Mouse (Mus musculus): ENCODE measurements at regions not wholly inside any gene's neighbourhood (a gene's known extent, or its start where the extent isn't known, plus 50 kb on each side); places are given as distances from the start of the nearest gene placed in this dataset.
A peak's percentile ranks its signal among the peaks of the same experiment; 100 is the strongest.

GRCm38 (mm10) chr10:113034356-113034755 lies 105.6 kb upstream of the Atxn7l3b start:
- no peak for ATAC-seq (ENCODE audit: low read depth)
- no peak overlapping the region for H3K4me2 ChIP-seq (ENCODE audit: low read depth, low read length)
- H3K4me1 ChIP-seq (ENCODE audit: control insufficient read depth, insufficient read depth, low read length), result no peaks in the 10 kb centered on the region
- WGBS, result 27% methylated on average over 3 of the region's 3 CpGs
- H3K9me3 ChIP-seq (ENCODE audit: control insufficient read depth, low read length), result no peaks in the 10 kb centered on the region
- no peak overlapping the region for H3K4me3 ChIP-seq (ENCODE audit: low read depth, low read length)
- H3K9ac ChIP-seq (replicated peaks; ENCODE audit: low read depth, low read length), result no peak overlapping the region
- H3K36me3 ChIP-seq (ENCODE audit: control insufficient read depth, insufficient read depth, low read length), result no peaks in the 10 kb centered on the region
- H3K27me3 ChIP-seq (ENCODE audit: control insufficient read depth, insufficient read depth, low read length), result no peaks in the 10 kb centered on the region
- no peak overlapping the region for H3K27ac ChIP-seq (ENCODE audit: low read depth, low read length)

- no peak overlapping the region for H3K9ac ChIP-seq (replicated peaks; ENCODE audit: low read depth, low read length)
- no peaks in the 10 kb centered on the region for H3K9me3 ChIP-seq (ENCODE audit: control insufficient read depth, low read length)
- no peaks in the 10 kb centered on the region for H3K36me3 ChIP-seq (ENCODE audit: control insufficient read depth, insufficient read depth, low read length)
- H3K27ac ChIP-seq (ENCODE audit: low read depth, low read length), result no peak overlapping the region
- no peak overlapping the region for H3K4me3 ChIP-seq (ENCODE audit: low read depth, low read length)
- no peak for ATAC-seq (ENCODE audit: low read depth)
- H3K4me1 ChIP-seq (ENCODE audit: control insufficient read depth, insufficient read depth, low read length), result no peaks in the 10 kb centered on the region
- WGBS, result 92% methylated on average over 4 of the region's 4 CpGs
- no peaks in the 10 kb centered on the region for H3K27me3 ChIP-seq (ENCODE audit: control insufficient read depth, insufficient read depth, low read length)
- H3K4me2 ChIP-seq (ENCODE audit: low read depth, low read length), result no peak overlapping the region
Measured at GRCm38 (mm10) chr10:113032870-113033269, 104.1 kb upstream of the Atxn7l3b start.

GRCm38 (mm10) chr10:113027300-113027699 lies 98.5 kb upstream of the Atxn7l3b start:
- Histone ChIP-seq H3K36me3 (ENCODE audit: control insufficient read depth, insufficient read depth, low read length) (no peaks in the 10 kb centered on the region), H3K9ac (replicated peaks; ENCODE audit: low read depth, low read length) (no peak overlapping the region), H3K4me1 (ENCODE audit: control insufficient read depth, insufficient read depth, low read length) (no peaks in the 10 kb centered on the region), H3K27me3 (ENCODE audit: control insufficient read depth, insufficient read depth, low read length) (no peaks in the 10 kb centered on the region), H3K4me2 (ENCODE audit: low read depth, low read length) (no peak overlapping the region), H3K27ac (ENCODE audit: low read depth, low read length) (no peak overlapping the region), H3K4me3 (ENCODE audit: low read depth, low read length) (no peak overlapping the region), H3K9me3 (ENCODE audit: control insufficient read depth, low read length) (no peaks in the 10 kb centered on the region)
- 12% methylated on average over 5 of the region's 5 CpGs for WGBS
- ATAC-seq (ENCODE audit: low read depth), result no peak

- 48% methylated on average over 1 of the region's 1 CpGs for WGBS
- Histone ChIP-seq H3K4me1 (ENCODE audit: control insufficient read depth, insufficient read depth, low read length) (no peaks in the 10 kb centered on the region), H3K9me3 (ENCODE audit: control insufficient read depth, low read length) (no peaks in the 10 kb centered on the region), H3K4me2 (ENCODE audit: low read depth, low read length) (no peak overlapping the region), H3K27ac (ENCODE audit: low read depth, low read length) (no peak overlapping the region), H3K27me3 (ENCODE audit: control insufficient read depth, insufficient read depth, low read length) (no peaks in the 10 kb centered on the region), H3K36me3 (ENCODE audit: control insufficient read depth, insufficient read depth, low read length) (no peaks in the 10 kb centered on the region), H3K9ac (replicated peaks; ENCODE audit: low read depth, low read length) (no peak overlapping the region), H3K4me3 (ENCODE audit: low read depth, low read length) (no peak overlapping the region)
- ATAC-seq (ENCODE audit: low read depth), result peak; percentile 87
Measured at GRCm38 (mm10) chr10:113024633-113025032, 95.8 kb upstream of the Atxn7l3b start.

- Histone ChIP-seq H3K27me3 (ENCODE audit: control insufficient read depth, insufficient read depth, low read length) (no peaks in the 10 kb centered on the region), H3K4me1 (ENCODE audit: control insufficient read depth, insufficient read depth, low read length) (no peaks in the 10 kb centered on the region), H3K36me3 (ENCODE audit: control insufficient read depth, insufficient read depth, low read length) (no peaks in the 10 kb centered on the region), H3K9me3 (ENCODE audit: control insufficient read depth, low read length) (no peaks in the 10 kb centered on the region), H3K27ac (ENCODE audit: low read depth, low read length) (no peak overlapping the region), H3K9ac (replicated peaks; ENCODE audit: low read depth, low read length) (no peak overlapping the region), H3K4me2 (ENCODE audit: low read depth, low read length) (no peak overlapping the region), H3K4me3 (ENCODE audit: low read depth, low read length) (no peak overlapping the region)
- 35% methylated on average over 3 of the region's 3 CpGs for WGBS
- ATAC-seq (ENCODE audit: low read depth), result no peak
Measured at GRCm38 (mm10) chr10:113009124-113009523, 80.3 kb upstream of the Atxn7l3b start.

- Histone ChIP-seq H3K4me3 (ENCODE audit: low read depth, low read length) (no peak overlapping the region), H3K9me3 (ENCODE audit: control insufficient read depth, low read length) (no peaks in the 10 kb centered on the region), H3K27ac (ENCODE audit: low read depth, low read length) (no peak overlapping the region), H3K4me2 (ENCODE audit: low read depth, low read length) (no peak overlapping the region), H3K9ac (replicated peaks; ENCODE audit: low read depth, low read length) (no peak overlapping the region), H3K27me3 (ENCODE audit: control insufficient read depth, insufficient read depth, low read length) (no peaks in the 10 kb centered on the region), H3K4me1 (ENCODE audit: control insufficient read depth, insufficient read depth, low read length) (no peaks in the 10 kb centered on the region), H3K36me3 (ENCODE audit: control insufficient read depth, insufficient read depth, low read length) (no peaks in the 10 kb centered on the region)
- 73% methylated on average over 4 of the region's 4 CpGs for WGBS
- ATAC-seq (ENCODE audit: low read depth), result no peak
Measured at GRCm38 (mm10) chr10:112990720-112991119, 61.9 kb upstream of the Atxn7l3b start.

- Histone ChIP-seq H3K36me3 (ENCODE audit: control insufficient read depth, insufficient read depth, low read length) (no peaks in the 10 kb centered on the region), H3K27ac (ENCODE audit: low read depth, low read length) (no peak overlapping the region), H3K27me3 (ENCODE audit: control insufficient read depth, insufficient read depth, low read length) (no peaks in the 10 kb centered on the region), H3K4me1 (ENCODE audit: control insufficient read depth, insufficient read depth, low read length) (no peaks in the 10 kb centered on the region), H3K9me3 (ENCODE audit: control insufficient read depth, low read length) (no peaks in the 10 kb centered on the region), H3K4me2 (ENCODE audit: low read depth, low read length) (no peak overlapping the region), H3K4me3 (ENCODE audit: low read depth, low read length) (no peak overlapping the region), H3K9ac (replicated peaks; ENCODE audit: low read depth, low read length) (no peak overlapping the region)
- ATAC-seq (ENCODE audit: low read depth), result no peak
- WGBS, result 92% methylated on average over 1 of the region's 1 CpGs
Measured at GRCm38 (mm10) chr10:112982697-112983096, 53.9 kb upstream of the Atxn7l3b start.
